Mouse (Mus musculus): ENCODE data around the gene Btg4.

DNA sequence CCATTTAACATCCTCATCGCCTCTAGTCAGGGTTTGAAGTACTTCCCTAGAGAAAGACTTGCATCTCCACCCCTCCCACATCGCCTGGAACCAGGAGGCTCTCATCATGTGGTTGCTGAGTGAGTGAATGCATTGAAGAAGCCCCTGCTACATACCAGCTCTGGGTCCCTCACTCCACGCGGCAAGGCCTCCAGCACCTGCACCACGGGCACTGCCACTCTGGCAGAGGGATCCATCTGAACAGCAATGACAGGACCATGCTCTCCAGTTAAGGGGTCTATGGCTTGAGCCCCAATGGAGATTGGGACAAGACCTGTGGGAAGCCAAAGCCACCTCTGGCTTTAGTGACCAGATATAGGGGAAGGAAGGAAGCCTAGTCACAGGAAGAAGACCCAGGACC lies 86.6 kb downstream of the Btg4 start:
- no peak for TF ChIP-seq POLR2A (IDR thresholded peaks at IDR 0.05; ENCODE audit: insufficient read length, low read depth)
- no peak for TF ChIP-seq MYOD1 (IDR thresholded peaks at IDR 0.05; ENCODE audit: control insufficient read depth in 1 of 3, insufficient read length in 2 of 3, low read depth in 2 of 3)

Measured in myocyte (in vitro differentiated cells).